Mouse (Mus musculus) thymus, adult 2 months (tissue): ENCODE results near the gene Map7.

ENCODE experiments used
- CTCF ChIP-seq: fragments of 200-500 bp; IDR thresholded peaks from 2 replicates; pipeline ENCODE4 v1.5.1; 2012; ENCODE audit warnings: mild to moderate bottlenecking, control low read depth, low read length, moderate library complexity, borderline replicate concordance; ENCODE audit not compliant: control insufficient read depth, poor library complexity, insufficient read depth; ENCODE audit errors: extremely low read depth
- POLR2A ChIP-seq: fragments of 200-500 bp; IDR thresholded peaks from 2 replicates; pipeline ENCODE4 v1.6.1; 2012; ENCODE audit warnings: mild to moderate bottlenecking, low read length, control low read depth, moderate library complexity; ENCODE audit not compliant: control insufficient read depth, poor library complexity, insufficient read depth; ENCODE audit errors: extremely low read depth

GRCm38 (mm10) chr10:20149835-20150355, 1.6 kb downstream of the Map7 start:
- TF ChIP-seq CTCF: no peak
- no peak for TF ChIP-seq POLR2A
